Mouse (Mus musculus) spleen, postnatal 14 days (tissue): ENCODE measurements around the gene Slc30a6.

Source experiments
- DNase-seq, 2 experiments: peaks; one replicate each; pipeline ENCODE4 v3.0.0; 2021 to 2022; ENCODE audit warnings: low spot score in 2 of 2

Slc30a6 gene

GRCm38 (mm10) chr17:74395383-74396065 is at the start of gene Slc30a6:
Slc30a6 (plus strand) TSS chr17:74395608.
- DNase-seq, result peak; percentile 92 to 93

GRCm38 (mm10) chr17:74363592-74363991 is 31.8 kb upstream of the Slc30a6 start:
- DNase-seq, result no peak

DNA sequence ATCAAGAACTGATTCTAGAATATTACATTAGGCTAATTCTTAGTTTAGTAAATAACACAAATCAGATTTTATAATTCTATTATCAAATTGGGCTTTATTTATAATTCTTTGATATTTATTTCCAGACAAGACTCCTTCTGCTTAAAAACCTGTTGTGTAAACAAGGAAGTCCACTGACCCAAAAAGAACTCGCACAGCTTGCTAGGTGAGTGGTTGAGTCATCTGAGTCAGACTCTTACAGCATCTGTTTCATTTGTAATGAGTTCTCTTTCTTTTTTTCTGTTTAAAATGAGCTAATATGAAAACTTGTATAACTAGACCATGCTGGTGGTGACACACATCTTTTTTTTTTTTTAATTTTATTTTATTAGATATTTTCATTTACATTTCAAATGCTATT is 18.5 kb upstream of the Slc30a6 start:
- DNase-seq, result no peak

DNA sequence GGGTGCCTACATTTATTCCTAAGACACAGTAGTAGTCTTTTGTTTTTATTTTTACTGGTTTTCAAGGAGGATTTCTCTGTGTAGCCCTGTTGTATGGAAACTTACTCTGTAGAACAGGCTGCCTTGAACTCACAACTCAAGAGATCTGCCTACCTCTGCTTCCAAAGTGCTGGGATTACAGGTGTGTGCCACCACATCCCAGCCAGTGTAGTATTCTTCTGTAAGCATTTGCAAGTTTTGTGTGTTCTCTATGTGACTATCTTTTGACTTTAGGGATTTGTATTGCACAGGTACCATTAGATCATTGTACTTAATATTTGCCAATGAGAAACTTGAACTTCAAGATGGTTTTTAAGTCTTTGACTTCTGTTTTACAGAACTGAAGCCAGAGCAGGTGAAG is 8.8 kb upstream of the Slc30a6 start:
- DNase-seq, result no peak

DNA sequence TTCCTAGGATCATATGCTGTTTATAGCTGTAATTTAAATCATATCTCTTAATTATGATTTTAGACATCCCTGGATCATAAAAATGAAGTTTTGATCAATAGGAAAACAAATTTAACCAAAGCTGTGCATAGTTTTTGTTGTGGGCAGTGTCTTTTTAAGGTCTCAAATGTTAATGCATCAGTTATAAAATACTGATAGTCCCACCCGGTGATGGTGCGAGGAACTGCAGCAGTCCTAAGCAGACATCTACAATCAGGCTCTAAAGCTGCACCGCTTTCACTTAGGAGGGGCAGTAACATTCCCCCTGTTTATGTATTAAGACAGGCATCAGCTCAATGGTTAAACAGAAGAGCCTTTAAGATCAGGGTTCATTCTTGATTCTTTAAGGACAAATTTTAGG is 5.6 kb upstream of the Slc30a6 start:
- DNase-seq, result no peak

DNA sequence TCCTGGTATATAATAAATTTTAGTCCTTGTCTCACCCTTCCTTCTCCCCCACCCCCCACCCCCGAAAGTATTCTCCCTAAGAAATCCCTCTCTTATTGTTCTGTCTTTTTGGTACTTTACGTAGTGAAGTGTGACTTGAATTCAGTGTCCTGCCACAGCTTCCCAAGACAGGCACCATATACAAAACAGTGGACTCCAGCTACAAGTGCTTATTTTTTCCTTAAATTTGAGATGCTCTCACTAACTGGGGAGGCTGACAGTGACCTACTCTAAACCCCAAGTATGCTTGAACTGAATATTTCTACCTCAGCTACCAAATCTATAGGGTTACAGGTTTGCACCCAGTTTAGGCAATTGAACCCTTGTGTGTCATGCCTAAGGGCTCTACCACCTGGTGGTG is 1.0 kb upstream of the Slc30a6 start:
- no peak for DNase-seq

DNA sequence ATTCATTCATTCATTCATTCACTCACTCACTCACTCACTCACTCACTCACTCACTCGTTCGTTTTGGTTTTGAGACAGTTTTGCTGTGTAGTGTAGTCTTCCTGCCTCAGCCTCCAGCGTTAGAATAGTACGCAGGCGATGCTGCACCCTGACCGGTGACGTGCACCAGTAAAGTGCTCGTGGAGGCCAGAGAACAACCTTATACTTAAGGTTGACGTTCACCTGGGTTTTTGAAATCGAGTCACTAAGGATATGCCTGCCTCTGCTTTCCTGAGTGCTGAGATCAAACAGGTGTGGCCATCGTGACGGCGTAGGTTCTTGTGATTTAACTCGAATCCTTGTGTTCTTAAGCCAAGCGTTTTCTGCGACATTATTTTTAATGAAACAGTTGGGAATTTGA is 553 bp upstream of the Slc30a6 start:
- DNase-seq, result no peak

GRCm38 (mm10) chr17:74396766-74397165 is 1.4 kb downstream of the Slc30a6 start:
- DNase-seq, result no peak

- DNase-seq, result no peak
Measured at GRCm38 (mm10) chr17:74397173-74397572, 1.8 kb downstream of the Slc30a6 start.

DNA sequence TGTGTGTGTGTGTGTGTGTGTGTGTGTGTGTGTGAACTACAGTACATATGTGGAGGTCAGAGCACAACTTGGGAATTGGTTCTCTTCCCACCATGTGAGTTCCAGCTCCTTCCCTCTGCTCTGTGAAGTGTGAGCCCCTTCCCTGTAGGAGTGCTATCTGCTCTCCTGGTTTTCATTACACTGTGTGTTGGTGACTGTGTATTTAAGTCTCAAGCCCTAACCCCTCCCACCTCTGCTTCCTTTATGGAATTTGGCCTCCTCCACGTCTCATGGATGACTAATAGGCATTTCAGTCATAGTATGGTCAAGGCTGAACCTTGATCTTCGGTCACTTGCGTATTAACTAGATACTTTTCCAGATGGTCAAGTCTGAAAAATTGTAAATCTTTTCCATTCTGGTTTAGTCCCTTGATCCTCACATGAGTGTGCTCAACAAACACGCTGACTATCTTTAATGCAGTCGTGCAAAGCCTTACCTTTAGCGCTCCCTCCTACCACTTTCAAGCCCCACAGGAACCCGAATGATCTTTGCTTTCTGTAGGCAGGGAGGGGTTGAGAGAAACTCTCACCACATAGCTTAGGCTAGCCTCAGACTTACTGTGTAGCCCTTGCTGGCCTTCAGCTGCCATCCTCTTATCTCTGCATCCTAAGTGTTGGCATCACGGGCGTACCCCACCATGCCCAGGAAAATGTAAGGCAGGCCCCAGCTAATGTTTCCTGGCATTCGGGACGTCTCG is 7.2 kb downstream of the Slc30a6 start:
- DNase-seq, result no peak

DNA sequence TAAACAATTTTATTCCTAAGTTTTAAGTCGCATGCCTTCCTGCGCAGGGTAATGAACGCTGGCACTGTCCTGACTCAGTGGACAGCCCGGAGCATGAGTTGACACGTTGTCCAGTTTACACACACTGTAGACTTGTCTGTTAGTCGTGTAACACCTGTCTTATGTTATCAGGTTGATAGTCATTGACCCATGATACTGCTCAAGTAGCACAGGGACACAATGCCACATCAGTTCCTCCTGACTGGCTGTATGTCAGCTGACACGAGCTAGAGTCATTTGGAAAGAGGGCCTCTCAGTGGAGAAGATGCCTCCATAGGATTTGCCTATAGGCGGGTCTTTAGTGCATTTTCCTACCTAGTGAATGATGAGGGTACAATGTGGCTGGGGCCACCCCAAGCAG is 11.1 kb downstream of the Slc30a6 start:
- no peak for DNase-seq

DNA sequence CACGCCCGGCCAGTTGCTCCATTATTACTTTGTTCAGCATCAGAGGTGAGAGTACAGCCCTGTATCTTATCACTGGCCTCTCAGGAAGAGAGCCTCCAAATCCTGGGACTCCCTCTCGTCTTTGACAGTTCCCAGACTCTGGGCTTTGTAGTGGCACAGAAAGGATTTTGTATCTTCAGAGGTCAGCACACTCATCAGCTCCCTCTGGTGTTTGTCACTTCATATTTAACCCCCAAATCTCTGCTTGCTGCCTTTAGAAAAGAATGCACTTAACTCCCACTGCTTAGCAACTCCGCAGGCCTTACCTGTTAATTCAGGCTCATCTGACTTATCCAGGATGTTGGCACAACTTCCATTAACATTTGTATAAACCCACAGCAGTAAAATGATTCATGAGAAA is 14.3 kb downstream of the Slc30a6 start:
- no peak for DNase-seq

- DNase-seq, result no peak
Measured at GRCm38 (mm10) chr17:74413324-74413723, 17.9 kb downstream of the Slc30a6 start.

DNA sequence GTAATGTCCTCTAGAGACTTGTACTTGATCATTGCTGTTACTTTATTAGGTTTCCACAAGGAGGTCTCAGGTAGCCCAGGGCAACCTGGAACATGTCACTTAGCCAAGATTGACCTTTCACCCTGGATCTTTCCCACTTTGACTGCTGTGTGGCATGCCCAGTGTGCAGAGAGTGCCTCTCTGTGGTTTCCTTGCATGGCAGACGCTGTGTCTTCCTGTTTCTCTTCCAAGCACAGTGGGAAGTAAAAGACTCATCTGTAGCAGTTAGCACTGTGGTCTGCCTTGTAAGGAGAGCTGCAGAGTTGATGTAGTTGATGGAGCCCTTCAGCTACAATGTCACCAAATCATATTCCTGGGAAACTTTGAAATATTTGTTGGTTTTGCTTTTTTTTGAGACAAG is 19.3 kb downstream of the Slc30a6 start:
- no peak for DNase-seq

DNA sequence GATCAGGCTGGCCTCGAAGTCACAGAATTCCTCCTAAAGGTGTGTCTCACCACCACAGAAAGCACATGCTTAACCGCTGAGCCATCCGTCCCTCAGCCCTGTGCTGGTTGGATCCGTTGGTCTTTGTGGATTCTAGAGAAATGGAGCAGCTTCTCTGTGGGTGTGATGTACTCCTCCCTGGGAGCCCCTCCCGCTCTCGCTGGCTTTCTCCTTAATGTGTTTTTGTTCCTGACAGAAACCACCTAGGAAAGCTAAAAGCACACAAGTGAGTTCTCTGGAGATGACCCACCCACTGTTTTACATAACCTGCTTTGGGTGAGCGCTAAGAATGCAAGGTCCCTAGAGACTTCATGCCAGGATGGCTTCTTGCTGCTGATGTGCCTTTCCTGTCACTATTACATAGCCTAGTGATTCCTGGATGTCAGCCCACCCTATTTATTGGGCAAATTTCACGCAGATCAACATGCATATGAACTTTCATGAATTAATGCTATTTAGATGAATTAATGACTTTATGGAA is 21.5 kb downstream of the Slc30a6 start:
- no peak for DNase-seq

- DNase-seq, result no peak
Measured at GRCm38 (mm10) chr17:74418171-74418570, 22.8 kb downstream of the Slc30a6 start.

DNA sequence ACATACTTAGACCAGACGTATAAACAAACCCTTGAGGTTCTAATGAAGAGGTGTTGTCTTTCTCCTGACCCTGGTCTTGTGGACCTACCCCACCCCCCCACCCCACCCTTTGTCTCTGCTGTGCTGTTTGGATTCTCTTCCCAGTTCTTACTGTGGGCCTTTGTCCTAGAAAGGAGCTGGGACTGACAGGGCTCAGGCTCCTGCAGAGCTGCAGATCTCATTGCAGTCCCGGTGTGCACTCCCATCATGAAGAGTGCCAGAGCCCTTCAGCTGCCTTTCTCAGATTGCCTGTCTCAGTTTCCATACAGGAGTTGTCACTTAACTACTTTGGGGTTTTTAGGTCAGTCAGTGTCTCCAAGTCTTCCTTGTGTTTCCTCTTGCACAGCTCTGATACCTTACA is 25.2 kb downstream of the Slc30a6 start:
- DNase-seq, result no peak

DNA sequence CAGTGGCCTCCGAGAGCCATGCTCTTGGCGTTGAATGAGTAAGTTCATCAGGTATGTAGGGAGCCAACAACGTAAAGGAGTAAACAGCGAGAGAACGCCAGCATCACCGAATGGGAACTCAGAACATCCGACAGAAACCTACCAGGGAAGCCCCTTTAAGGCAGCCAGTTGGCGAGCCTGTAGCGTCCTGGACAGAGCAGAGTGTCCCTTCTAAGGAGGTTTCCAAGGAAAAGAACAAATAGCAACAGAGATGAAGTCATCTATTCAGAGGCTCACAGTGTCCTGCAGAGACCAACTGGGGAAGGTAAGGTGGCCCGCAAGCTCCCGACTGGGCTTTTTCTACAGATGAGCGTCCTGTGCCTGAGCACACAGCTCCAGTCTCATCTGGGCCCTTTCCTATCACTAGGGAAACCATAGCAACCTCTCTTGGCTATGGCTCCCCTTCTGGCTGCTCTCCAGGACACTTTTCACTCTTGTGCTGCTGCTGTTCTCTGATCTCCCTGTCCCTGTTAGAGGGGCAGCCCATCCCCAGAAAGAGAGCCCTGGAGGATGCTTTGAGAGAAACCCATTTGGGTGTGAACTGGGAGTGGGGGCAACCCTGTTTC is 29.1 kb downstream of the Slc30a6 start:
- DNase-seq, result no peak

DNA sequence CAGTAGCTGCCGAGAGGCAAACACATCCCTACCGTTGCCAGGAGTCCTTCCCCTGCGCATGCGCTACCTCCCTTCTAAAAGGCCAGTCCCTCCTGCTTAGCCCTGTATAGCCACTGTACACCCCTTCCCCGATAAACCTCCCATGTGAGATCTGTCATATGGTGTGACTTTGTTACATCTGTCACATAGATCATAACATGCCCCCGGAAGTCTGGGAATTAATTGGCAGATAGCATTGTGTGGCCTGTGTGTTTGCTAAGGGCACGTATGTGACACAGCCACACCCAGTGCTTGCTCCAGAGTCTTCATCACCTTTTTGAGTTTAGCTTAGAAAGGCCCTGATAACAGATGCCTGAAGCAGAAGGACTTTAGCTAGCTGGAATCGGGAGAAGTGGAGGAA is 34.7 kb downstream of the Slc30a6 start:
- no peak for DNase-seq

GRCm38 (mm10) chr17:74431481-74431880 is 36.1 kb downstream of the Slc30a6 start:
- no peak for DNase-seq

GRCm38 (mm10) chr17:74432631-74433030 is 37.2 kb downstream of the Slc30a6 start:
- DNase-seq, result no peak

DNA sequence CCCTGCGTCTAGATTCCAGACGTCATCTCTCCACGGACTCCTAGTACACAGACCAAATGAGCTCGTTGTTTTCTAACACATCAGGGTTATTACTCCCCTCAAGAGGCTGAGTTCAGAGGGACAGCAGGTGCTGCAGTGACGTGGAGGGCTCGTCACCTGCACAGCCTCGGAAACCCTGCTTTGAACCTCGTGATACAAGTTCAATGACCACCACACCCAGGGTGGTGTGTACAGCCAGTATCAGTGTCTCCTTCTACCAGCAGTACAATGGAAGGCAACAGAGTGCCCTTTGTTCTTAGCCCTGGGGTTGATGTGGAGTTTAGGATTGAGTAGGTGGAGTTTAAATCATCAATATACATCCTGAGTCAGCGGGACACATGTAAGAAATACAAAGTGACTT is 42.4 kb downstream of the Slc30a6 start:
- DNase-seq, result no peak

DNA sequence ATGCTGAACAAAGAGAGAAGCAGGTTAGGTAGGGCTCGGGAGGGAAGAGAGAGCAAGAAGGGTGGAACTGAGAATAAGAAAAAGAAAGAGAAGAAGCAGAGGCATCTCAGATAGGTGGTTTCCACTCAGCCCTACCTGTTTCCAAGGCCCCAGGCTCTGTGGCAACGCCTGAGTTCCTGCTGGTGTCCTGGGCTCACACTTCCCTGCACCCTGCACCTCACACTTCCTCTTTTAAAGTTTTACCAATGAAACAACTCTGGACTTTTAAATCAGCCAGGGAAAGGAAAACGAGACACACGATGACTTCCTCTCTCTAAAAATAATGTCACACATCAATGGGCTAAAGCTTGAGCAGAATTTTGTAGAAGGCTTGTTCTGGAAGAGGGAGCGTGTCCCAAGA is 45.1 kb downstream of the Slc30a6 start:
- no peak for DNase-seq
